Comparison of ENCODE assay signal across 27 mouse cellular contexts in the genomic region with DNA sequence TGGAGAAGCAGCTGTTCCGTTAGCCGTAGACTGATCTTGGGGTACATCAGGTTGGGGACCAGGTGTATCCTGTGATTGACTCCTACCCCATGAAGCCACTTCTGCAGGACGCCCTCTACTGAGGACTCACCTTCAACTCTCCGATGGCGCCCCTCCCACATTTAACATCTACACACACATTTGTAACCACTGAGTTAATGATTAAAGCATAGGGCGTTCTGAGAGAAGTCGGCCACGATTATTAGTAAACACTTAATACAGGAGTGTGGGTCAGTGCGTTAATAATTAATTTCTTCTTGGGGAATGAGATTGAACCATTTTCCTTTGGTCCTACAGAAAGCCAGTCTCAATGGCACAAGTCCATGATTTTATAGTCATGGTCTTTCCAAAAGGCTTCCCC.
DNase-seq lines count a peak whose midpoint lies in the region; ATAC-seq and TF ChIP-seq lines count a peak whose summit lies in the region.
"Had no signal": no experiment of that assay in that cellular context is flagged by ENCODE, and none has a peak within 500 bp of the region (broad histone marks: within the 10 kb centered on the region; RNA-seq: fewer than 3 reads in every experiment).

No protein-coding gene starts in this region.

- TF ChIP-seq POLR2A in liver, adult 2 months (IDR thresholded peaks at IDR 0.05; ENCODE audit: extremely low read depth, insufficient read depth, low read length) = no peak

- ATAC-seq in liver, embryonic 12.5 days = no peak
- 0 out of 2 replicates have a peak, but pooled peaks have one; percentile 62 for ATAC-seq in kidney, embryonic 14.5 days (ENCODE audit: low FRiP score, low TSS enrichment)
- no peak for ATAC-seq in inflammation-experienced regulatory T-cells, adult 6 months
- ATAC-seq: forebrain, embryonic 13.5 days; intestine, postnatal 0 days; midbrain, embryonic 16.5 days had no signal

- no peaks in the 10 kb centered on the region for H3K27me3 ChIP-seq in liver, adult 2 months (ENCODE audit: control insufficient read depth, insufficient read depth, low read length)
- no peaks in the 10 kb centered on the region for H3K27me3 ChIP-seq in liver, embryonic 12.5 days (replicated peaks)
- H3K27me3 ChIP-seq in kidney, embryonic 14.5 days (ENCODE audit: control insufficient read depth, insufficient read depth, low read length) = no peaks in the 10 kb centered on the region
- H3K27me3 ChIP-seq: forebrain, embryonic 13.5 days; hindbrain, embryonic 15.5 days; limb, embryonic 15.5 days; lung, embryonic 15.5 days; neural tube, embryonic 13.5 days had no signal

- no peaks in the 10 kb centered on the region for H3K36me3 ChIP-seq in liver, adult 2 months (ENCODE audit: control insufficient read depth, insufficient read depth, low read length)
- H3K36me3 ChIP-seq in liver, embryonic 12.5 days = no peaks in the 10 kb centered on the region
- no peaks in the 10 kb centered on the region for H3K36me3 ChIP-seq in kidney, embryonic 14.5 days (ENCODE audit: control insufficient read depth, insufficient read depth, low read length)
- H3K36me3 ChIP-seq: hindbrain, embryonic 15.5 days; limb, embryonic 15.5 days; lung, embryonic 15.5 days; midbrain, embryonic 10.5 days; neural tube, embryonic 13.5 days had no signal

- DNase-seq in liver, adult 2 months (ENCODE audit: extremely low read depth, low read depth, low spot score) = peak; percentile 90
- peak; percentile 61 for DNase-seq in kidney, adult 11 months
- peak; percentile 64 for DNase-seq in kidney, postnatal 25 days
- DNase-seq in right cerebral cortex, postnatal 4 days = no peak
- DNase-seq in urinary bladder, postnatal 10 days (ENCODE audit: low spot score) = no peak
- DNase-seq: adrenal gland, postnatal 10 days; cerebellum, adult 2 months; cerebellum, postnatal 25 days; embryo, embryonic 11 days; gastrocnemius, postnatal 36 days; heart, postnatal 36 days; left cerebral cortex, postnatal 4 days; retina, postnatal 1 day; thymus, adult 18-20 months; thymus, postnatal 36 days had no signal

- H3K9me3 ChIP-seq in liver, embryonic 12.5 days (replicated peaks) = no peaks in the 10 kb centered on the region; the same call in none of the 2 replicates
- 0 out of 2 replicates have a peak, but pooled peaks cover 4% of the 10 kb centered on the region for H3K9me3 ChIP-seq in kidney, embryonic 14.5 days (ENCODE audit: control insufficient read depth, low read length)
- H3K9me3 ChIP-seq: forebrain, embryonic 13.5 days; hindbrain, embryonic 15.5 days; limb, embryonic 15.5 days; lung, embryonic 15.5 days; midbrain, embryonic 10.5 days; neural tube, embryonic 13.5 days had no signal

- H3K79me2 ChIP-seq in liver, adult 2 months (ENCODE audit: control insufficient read depth, insufficient read depth, low read length) = no peaks in the 10 kb centered on the region

- H3K4me2 ChIP-seq in liver, embryonic 12.5 days = no peak overlapping the region
- H3K4me2 ChIP-seq in kidney, embryonic 14.5 days (replicated peaks; ENCODE audit: low read depth, low read length) = no peak overlapping the region
- H3K4me2 ChIP-seq: forebrain, embryonic 13.5 days; hindbrain, embryonic 15.5 days; limb, embryonic 15.5 days; lung, embryonic 15.5 days; neural tube, embryonic 13.5 days had no signal

- H3K4me1 ChIP-seq in liver, adult 2 months (ENCODE audit: control insufficient read depth, insufficient read depth, low read length) = peaks cover 4% of the 10 kb centered on the region
- H3K4me1 ChIP-seq in liver, embryonic 12.5 days = no peaks in the 10 kb centered on the region
- H3K4me1 ChIP-seq in kidney, embryonic 14.5 days (ENCODE audit: control insufficient read depth, insufficient read depth, low read length) = no peaks in the 10 kb centered on the region
- H3K4me1 ChIP-seq: forebrain, embryonic 13.5 days; hindbrain, embryonic 15.5 days; limb, embryonic 15.5 days; lung, embryonic 15.5 days; midbrain, embryonic 10.5 days; neural tube, embryonic 13.5 days had no signal

- no peak for TF ChIP-seq CTCF in liver, adult 2 months (IDR thresholded peaks at IDR 0.05; ENCODE audit: low read depth, low read length)

- no peak overlapping the region for H3K9ac ChIP-seq in liver, adult 2 months (ENCODE audit: low read depth, low read length)
- no peak overlapping the region for H3K9ac ChIP-seq in liver, embryonic 12.5 days
- H3K9ac ChIP-seq in kidney, embryonic 14.5 days (ENCODE audit: low read depth, low read length) = no peak overlapping the region
- H3K9ac ChIP-seq: forebrain, embryonic 13.5 days; hindbrain, embryonic 15.5 days; limb, embryonic 15.5 days; lung, embryonic 15.5 days; neural tube, embryonic 13.5 days had no signal

- WGBS in liver, adult 2 months = 39% methylated on average over 9 of the region's 9 CpGs
- 74% methylated on average over 9 of the region's 9 CpGs for WGBS in liver, embryonic 12.5 days (ENCODE audit: insufficient replicate concordance)
- 80% methylated on average over 9 of the region's 9 CpGs for WGBS in kidney, embryonic 14.5 days

- H3K27ac ChIP-seq in liver, adult 2 months (replicated peaks; ENCODE audit: insufficient read depth, low read depth, low read length) = peak overlapping the region; percentile 30; the same call in 1 of the 2 replicates
- H3K27ac ChIP-seq in liver, embryonic 12.5 days = no peak overlapping the region
- H3K27ac ChIP-seq in kidney, embryonic 14.5 days (ENCODE audit: low read depth, low read length) = no peak overlapping the region
- H3K27ac ChIP-seq: forebrain, embryonic 13.5 days; hindbrain, embryonic 15.5 days; limb, embryonic 15.5 days; midbrain, embryonic 10.5 days; neural tube, embryonic 13.5 days had no signal

- no peak overlapping the region for H3K4me3 ChIP-seq in liver, adult 2 months (ENCODE audit: insufficient read depth, low read depth, low read length)
- H3K4me3 ChIP-seq in liver, embryonic 12.5 days = no peak overlapping the region
- H3K4me3 ChIP-seq in kidney, embryonic 14.5 days (ENCODE audit: low read length) = no peak overlapping the region
- H3K4me3 ChIP-seq: forebrain, embryonic 13.5 days; hindbrain, embryonic 15.5 days; limb, embryonic 15.5 days; lung, embryonic 15.5 days; midbrain, embryonic 10.5 days; myocyte; neural tube, embryonic 13.5 days had no signal

Comparison
In these comparisons a context has a peak if more than half of its experiments do, and no peak if none do; other contexts are left out.
1. DNase-seq: peak in liver, adult 2 months (single experiment), kidney, adult 11 months (single experiment) and kidney, postnatal 25 days (2 of 2); none in right cerebral cortex, postnatal 4 days (single experiment) and urinary bladder, postnatal 10 days (single experiment).